Mouse (Mus musculus) Muller cell, postnatal 12 days (primary cell): ENCODE measurements at regions not wholly inside any gene's neighbourhood (a gene's known extent, or its start where the extent isn't known, plus 50 kb on each side); places are given as distances from the start of the nearest gene placed in this dataset.

ENCODE experiments used
- DNase-seq: peaks from one replicate; pipeline ENCODE4 v3.0.0-alpha.2; 2015; ENCODE audit errors: inconsistent ontology term

DNA sequence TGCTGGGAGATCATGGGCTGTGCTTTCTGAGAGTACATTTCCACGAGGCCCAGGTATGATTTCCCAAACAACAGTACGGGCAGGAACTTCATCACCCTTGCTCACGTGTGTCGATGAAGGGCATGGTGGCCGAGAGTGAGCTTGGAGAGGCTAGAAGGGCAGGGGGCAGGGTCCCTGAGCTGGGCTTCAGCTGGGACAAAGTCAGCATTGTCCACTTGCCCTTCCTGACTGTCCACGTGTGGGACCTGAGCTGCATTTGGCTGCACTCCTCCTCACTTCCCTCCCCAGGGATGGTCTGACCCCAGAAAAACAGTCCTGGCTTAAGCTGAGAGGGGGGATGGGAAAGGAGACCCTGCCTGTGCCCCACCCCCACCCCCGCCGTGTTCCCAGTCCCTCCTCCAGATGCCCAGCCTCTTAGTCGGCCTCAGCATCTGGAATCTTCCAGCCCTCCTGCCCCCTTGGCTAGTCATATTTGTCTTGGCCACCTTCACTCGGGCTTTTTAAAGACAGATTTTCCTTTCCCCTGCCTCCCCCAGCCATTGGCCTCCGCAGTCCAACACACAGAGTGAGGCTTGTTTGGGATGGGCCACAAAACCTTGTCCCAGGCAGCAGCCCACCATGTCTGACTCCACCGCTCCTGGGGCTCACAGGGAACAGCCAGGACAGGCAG, 58.6 kb downstream of the Isg20 start:
- DNase-seq: no peak

DNA sequence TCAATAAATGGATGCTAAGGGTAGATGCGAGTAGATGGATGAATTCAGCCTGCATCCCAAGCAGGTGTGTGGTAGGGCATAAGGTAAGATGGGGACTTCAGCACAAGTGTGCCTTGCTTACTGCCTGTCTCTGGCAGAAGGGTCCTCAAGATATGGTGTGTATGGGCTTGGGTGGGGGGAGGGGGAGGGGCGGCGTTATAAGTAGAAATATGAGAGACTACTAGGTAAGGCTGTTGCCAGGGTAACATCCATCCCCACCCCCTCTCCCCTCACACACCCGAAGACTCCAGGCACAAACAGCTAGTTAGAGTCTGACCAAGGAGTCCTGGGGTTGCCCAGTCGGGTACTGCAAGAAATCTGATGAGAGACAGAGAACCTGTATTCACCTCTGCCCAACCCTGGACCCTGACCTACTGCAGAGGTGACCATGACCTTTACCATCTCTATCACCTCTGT, 63.5 kb upstream of the Acan start:
- no peak for DNase-seq

DNA sequence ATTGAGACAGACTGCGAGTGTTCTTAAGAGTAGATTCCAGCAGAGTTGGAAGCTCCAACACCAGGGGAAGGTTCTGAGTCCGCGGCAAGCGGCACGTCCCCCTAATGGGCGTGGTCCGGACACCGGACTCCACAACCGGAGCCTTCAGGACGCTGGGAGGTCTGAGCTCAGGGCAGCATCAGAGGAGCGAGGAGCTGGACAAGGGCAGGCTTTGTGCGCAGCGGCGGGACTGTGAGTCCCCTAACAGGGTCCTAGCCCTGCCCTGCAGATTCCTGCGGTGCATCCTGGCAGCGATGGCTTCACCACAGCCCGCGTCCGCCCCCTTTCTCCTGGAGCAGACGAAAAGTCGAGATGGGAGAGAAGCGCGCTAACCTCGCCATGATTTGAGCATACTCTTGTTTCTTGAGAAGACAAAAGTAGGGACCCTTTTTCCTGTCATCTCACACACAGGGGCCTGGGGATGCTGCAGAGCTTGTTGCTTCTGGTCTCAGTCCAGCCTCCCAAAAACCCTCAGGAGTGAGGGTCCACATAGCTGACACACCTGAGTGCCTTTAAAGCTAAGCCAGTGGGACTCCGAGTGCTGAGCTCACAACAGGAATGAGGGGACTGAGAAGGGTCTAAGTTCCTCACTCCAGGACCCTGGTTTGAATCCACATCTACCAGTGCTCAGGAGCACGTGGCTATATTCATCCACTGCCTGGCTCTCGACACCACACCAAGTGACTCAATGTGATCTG, 62.8 kb upstream of the Acan start:
- peak; percentile 87 for DNase-seq

DNA sequence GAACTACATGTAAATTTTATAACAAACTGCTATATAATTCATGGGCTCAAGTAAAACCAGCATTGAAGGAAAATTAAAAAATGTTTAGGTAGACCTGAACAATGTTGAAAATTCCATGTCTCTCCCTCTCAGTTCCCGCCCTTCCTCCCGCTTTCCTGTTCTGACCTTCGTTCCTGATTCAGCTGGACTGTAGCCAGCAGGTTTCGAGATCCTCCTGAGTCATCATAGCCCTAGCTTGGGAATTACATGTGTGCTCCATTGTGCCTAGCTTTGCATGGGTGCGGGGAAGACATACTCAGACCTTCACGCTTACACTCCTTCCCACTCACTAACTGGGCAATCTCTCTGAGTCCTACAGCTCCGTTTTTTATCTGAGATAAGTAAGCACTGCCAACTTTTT, 60.3 kb upstream of the Acan start:
- DNase-seq: no peak

DNA sequence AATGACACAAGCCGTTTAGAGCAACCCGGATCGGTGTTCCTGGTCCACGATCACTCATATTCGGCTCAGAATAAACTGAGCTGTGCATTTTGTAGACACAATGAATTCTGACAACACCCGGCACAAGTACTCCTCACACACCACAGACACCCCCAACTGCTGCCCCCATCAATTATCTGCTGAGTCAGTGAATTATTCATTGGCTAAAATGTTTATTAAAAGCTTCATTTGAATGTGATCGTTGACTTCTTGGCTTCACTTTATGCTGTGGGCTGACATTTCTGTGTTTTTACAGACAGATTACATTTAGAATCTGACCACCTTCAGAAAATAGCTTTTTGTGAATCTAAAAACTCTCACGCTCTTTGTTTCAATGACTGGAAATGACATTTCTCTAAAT, 59.1 kb upstream of the Acan start:
- no peak for DNase-seq

DNA sequence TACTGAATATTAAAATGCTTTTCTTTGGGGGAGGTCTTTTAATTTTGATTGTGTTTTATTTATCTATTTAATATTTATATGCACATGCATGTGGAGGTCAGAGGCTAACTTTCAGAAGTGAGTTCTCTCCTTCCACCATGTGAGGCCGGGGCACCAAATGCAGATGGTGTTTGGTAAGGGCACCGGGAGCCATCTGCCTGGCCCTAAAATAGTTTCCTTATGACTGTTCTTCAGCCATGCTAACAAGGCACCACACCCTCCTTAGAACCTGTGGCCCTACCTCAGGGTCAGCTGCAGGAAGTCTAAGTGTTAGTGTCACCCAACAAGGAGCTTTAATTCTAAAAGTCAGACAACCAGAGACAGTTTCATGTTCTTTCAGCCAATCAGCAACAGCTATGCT, 58.2 kb upstream of the Acan start:
- DNase-seq: no peak

DNA sequence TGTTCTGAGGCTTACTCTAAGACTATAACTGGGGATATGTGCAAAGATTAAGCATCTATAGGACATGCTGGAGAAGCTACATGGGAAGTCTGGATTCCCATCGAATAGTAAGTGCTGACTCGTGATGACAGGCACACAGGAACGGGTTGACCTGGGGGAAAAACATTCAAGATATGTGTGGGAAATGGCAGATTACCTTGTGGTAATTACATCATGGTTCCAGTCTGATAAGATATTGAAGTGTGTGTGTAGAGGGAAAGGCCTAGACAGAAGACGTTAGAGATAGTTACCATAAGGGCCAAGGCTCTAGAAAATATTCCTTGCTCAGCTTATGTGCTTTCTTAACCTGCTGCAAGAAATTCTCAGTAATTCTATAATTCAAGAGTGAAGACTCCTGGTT, 57.5 kb upstream of the Acan start:
- no peak for DNase-seq
